In genomic region chr5:51234004-51234355, GRCm38 (mm10) we compare ENCODE assay signal across 23 mouse cellular contexts.
DNase-seq lines count a peak whose midpoint lies in the region; ATAC-seq and TF ChIP-seq lines count a peak whose summit lies in the region.
"Had no signal": no experiment of that assay in that cellular context is flagged by ENCODE, and none has a peak within 500 bp of the region (broad histone marks: within the 10 kb centered on the region; RNA-seq: fewer than 3 reads in every experiment).

No protein-coding gene starts in this region.

- DNase-seq in kidney, adult 11 months: no peak
- DNase-seq in kidney, postnatal 36 days: no peak
- DNase-seq in Muller cell, postnatal 12 days (ENCODE audit: inconsistent ontology term): peak; percentile 29
- no peak for DNase-seq in hindbrain, postnatal 0 days (ENCODE audit: low spot score)
- DNase-seq: adrenal gland, adult 2 months; adrenal gland, adult 8-10 months; adrenal gland, postnatal 10 days; adrenal gland, postnatal 14 days; adrenal gland, postnatal 25 days; adrenal gland, postnatal 36 days; B cell, adult 2 months; cerebellum, adult 11 months; cerebellum, adult 11-12 months; cerebellum, adult 18-20 months had no signal

- TF ChIP-seq CTCF in hindbrain, postnatal 0 days (IDR thresholded peaks at IDR 0.05; ENCODE audit: low read depth): no peak

- 83% methylated on average over 2 of the region's 2 CpGs for WGBS in intestine, embryonic 15.5 days
- WGBS in intestine, embryonic 16.5 days: 81% methylated on average over 2 of the region's 2 CpGs
- 66% methylated on average over 2 of the region's 2 CpGs for WGBS in kidney, embryonic 14.5 days
- WGBS in kidney, embryonic 16.5 days: 52% methylated on average over 2 of the region's 2 CpGs
- WGBS in hindbrain, postnatal 0 days: 78% methylated on average over 2 of the region's 2 CpGs

- no peaks in the 10 kb centered on the region for H3K4me1 ChIP-seq in intestine, embryonic 15.5 days (replicated peaks)
- H3K4me1 ChIP-seq in intestine, embryonic 16.5 days (ENCODE audit: control insufficient read depth, insufficient read depth, low read length): no peaks in the 10 kb centered on the region
- no peaks in the 10 kb centered on the region for H3K4me1 ChIP-seq in kidney, embryonic 14.5 days (ENCODE audit: control insufficient read depth, insufficient read depth, low read length)
- 0 out of 2 replicates have a peak, but pooled peaks cover 2% of the 10 kb centered on the region for H3K4me1 ChIP-seq in kidney, embryonic 16.5 days (ENCODE audit: insufficient read depth, low read length)
- no peaks in the 10 kb centered on the region for H3K4me1 ChIP-seq in hindbrain, postnatal 0 days (ENCODE audit: insufficient read depth, low read length)

- H3K4me2 ChIP-seq in intestine, embryonic 15.5 days (replicated peaks): no peak overlapping the region
- no peak overlapping the region for H3K4me2 ChIP-seq in intestine, embryonic 16.5 days (ENCODE audit: low read depth, low read length)
- no peak overlapping the region for H3K4me2 ChIP-seq in kidney, embryonic 14.5 days (replicated peaks; ENCODE audit: low read depth, low read length)
- H3K4me2 ChIP-seq in kidney, embryonic 16.5 days (replicated peaks; ENCODE audit: low read depth, low read length): no peak overlapping the region
- no peak overlapping the region for H3K4me2 ChIP-seq in hindbrain, postnatal 0 days (ENCODE audit: low read depth, low read length)

- H3K36me3 ChIP-seq in intestine, embryonic 15.5 days: no peaks in the 10 kb centered on the region
- no peaks in the 10 kb centered on the region for H3K36me3 ChIP-seq in intestine, embryonic 16.5 days (ENCODE audit: control insufficient read depth, insufficient read depth, low read length)
- no peaks in the 10 kb centered on the region for H3K36me3 ChIP-seq in kidney, embryonic 14.5 days (ENCODE audit: control insufficient read depth, insufficient read depth, low read length)
- H3K36me3 ChIP-seq in kidney, embryonic 16.5 days (ENCODE audit: insufficient read depth, low read length): no peaks in the 10 kb centered on the region
- H3K36me3 ChIP-seq in hindbrain, postnatal 0 days (ENCODE audit: insufficient read depth, low read length): no peaks in the 10 kb centered on the region
- H3K36me3 ChIP-seq: G1E had no signal

- H3K4me3 ChIP-seq in intestine, embryonic 15.5 days (replicated peaks): no peak overlapping the region
- H3K4me3 ChIP-seq in intestine, embryonic 16.5 days (ENCODE audit: low read length): no peak overlapping the region
- H3K4me3 ChIP-seq in kidney, embryonic 14.5 days (ENCODE audit: low read length): no peak overlapping the region
- no peak overlapping the region for H3K4me3 ChIP-seq in kidney, embryonic 16.5 days (ENCODE audit: low read length)
- H3K4me3 ChIP-seq in hindbrain, postnatal 0 days (ENCODE audit: low read length): no peak overlapping the region

- no peak overlapping the region for H3K27ac ChIP-seq in intestine, embryonic 15.5 days
- H3K27ac ChIP-seq in intestine, embryonic 16.5 days (ENCODE audit: low read length): no peak overlapping the region
- H3K27ac ChIP-seq in kidney, embryonic 14.5 days (ENCODE audit: low read depth, low read length): no peak overlapping the region
- H3K27ac ChIP-seq in kidney, embryonic 16.5 days (ENCODE audit: low read length): no peak overlapping the region
- no peak overlapping the region for H3K27ac ChIP-seq in hindbrain, postnatal 0 days

- no peak overlapping the region for H3K9ac ChIP-seq in intestine, embryonic 15.5 days
- H3K9ac ChIP-seq in intestine, embryonic 16.5 days (ENCODE audit: low read depth, low read length): no peak overlapping the region
- H3K9ac ChIP-seq in kidney, embryonic 14.5 days (ENCODE audit: low read depth, low read length): no peak overlapping the region
- H3K9ac ChIP-seq in kidney, embryonic 16.5 days (replicated peaks; ENCODE audit: low read length): no peak overlapping the region
- H3K9ac ChIP-seq in hindbrain, postnatal 0 days (replicated peaks; ENCODE audit: low read length): no peak overlapping the region

- 0 out of 2 replicates have a peak, but pooled peaks have one; percentile 45 for ATAC-seq in intestine, embryonic 15.5 days
- no peak for ATAC-seq in intestine, embryonic 16.5 days
- peak; percentile 72; the same call in 1 of the 2 replicates for ATAC-seq in kidney, embryonic 14.5 days (ENCODE audit: low FRiP score, low TSS enrichment)
- peak; percentile 59; the same call in 1 of the 2 replicates for ATAC-seq in kidney, embryonic 16.5 days (ENCODE audit: low FRiP score, low TSS enrichment)
- no peak for ATAC-seq in hindbrain, postnatal 0 days
- ATAC-seq: activated CD4-positive, CD25-positive, alpha-beta regulatory T cell, adult 4 months; CD4-positive, CD25-positive, alpha-beta regulatory T cell, adult 4 months; Patski had no signal

- no peaks in the 10 kb centered on the region for H3K27me3 ChIP-seq in intestine, embryonic 15.5 days (replicated peaks)
- no peaks in the 10 kb centered on the region for H3K27me3 ChIP-seq in intestine, embryonic 16.5 days (replicated peaks; ENCODE audit: control insufficient read depth, insufficient read depth, low read length)
- no peaks in the 10 kb centered on the region for H3K27me3 ChIP-seq in kidney, embryonic 14.5 days (ENCODE audit: control insufficient read depth, insufficient read depth, low read length)
- H3K27me3 ChIP-seq in kidney, embryonic 16.5 days (ENCODE audit: insufficient read depth, low read length): no peaks in the 10 kb centered on the region
- H3K27me3 ChIP-seq in hindbrain, postnatal 0 days (ENCODE audit: insufficient read depth, low read length): no peaks in the 10 kb centered on the region
- H3K27me3 ChIP-seq: CH12.LX, Patski had no signal

- H3K9me3 ChIP-seq in intestine, embryonic 15.5 days: no peaks in the 10 kb centered on the region
- no peaks in the 10 kb centered on the region for H3K9me3 ChIP-seq in intestine, embryonic 16.5 days (ENCODE audit: control insufficient read depth, low read length)
- no peaks in the 10 kb centered on the region for H3K9me3 ChIP-seq in kidney, embryonic 14.5 days (ENCODE audit: control insufficient read depth, low read length)
- no peaks in the 10 kb centered on the region for H3K9me3 ChIP-seq in kidney, embryonic 16.5 days (ENCODE audit: low read length)
- H3K9me3 ChIP-seq in hindbrain, postnatal 0 days (ENCODE audit: low read length): no peaks in the 10 kb centered on the region

Comparison
In these comparisons a context has a peak if more than half of its experiments do, and no peak if none do; other contexts are left out.
1. ATAC-seq: peak in intestine, embryonic 15.5 days (single experiment), kidney, embryonic 14.5 days (single experiment) and kidney, embryonic 16.5 days (single experiment); none in intestine, embryonic 16.5 days (single experiment) and hindbrain, postnatal 0 days (single experiment).